Mouse (Mus musculus) embryonic facial prominence, embryonic 12.5 days (tissue): ENCODE measurements around the gene Tob2. TPM values are rescaled to one million over a fixed set of nuclear protein-coding genes. Genes with fewer than 3 reads are reported as not detected.
A peak's percentile ranks its signal among the peaks of the same experiment; 100 is the strongest.

ENCODE experiments used
- ATAC-seq: fragments of 200-750 bp; cut with Nextera tagmentation; 2 replicates; pipeline ENCODE4 v1.8.0; 2017; ENCODE audit not compliant: insufficient number of reproducible peaks, insufficient read depth, low FRiP score, low TSS enrichment
- H3K27ac ChIP-seq: fragments of 300-500 bp; sonication (generic); 2 replicates; pipeline ENCODE4 v1.5.1; 2016; ENCODE audit warnings: mild to moderate bottlenecking
- H3K27me3 ChIP-seq: fragments of 300-500 bp; sonication (generic); 2 replicates; pipeline ENCODE4 v1.6.1; 2016; ENCODE audit warnings: mild to moderate bottlenecking, moderate library complexity
- H3K36me3 ChIP-seq: fragments of 300-500 bp; sonication (generic); 2 replicates; pipeline ENCODE4 v1.6.1; 2016; ENCODE audit warnings: mild to moderate bottlenecking
- H3K4me1 ChIP-seq: fragments of 300-500 bp; sonication (generic); 2 replicates; pipeline ENCODE4 v1.6.1; 2016
- H3K4me2 ChIP-seq: fragments of 300-500 bp; sonication (generic); replicated peaks from 2 replicates; pipeline ENCODE4 v1.6.1; 2016; ENCODE audit warnings: mild to moderate bottlenecking, moderate library complexity
- H3K4me3 ChIP-seq: fragments of 300-500 bp; sonication (generic); 2 replicates; pipeline ENCODE4 v1.5.1; 2016; ENCODE audit warnings: mild to moderate bottlenecking
- H3K9ac ChIP-seq: fragments of 300-500 bp; sonication (generic); 2 replicates; pipeline ENCODE4 v1.6.1; 2016; ENCODE audit warnings: mild to moderate bottlenecking, moderate library complexity
- H3K9me3 ChIP-seq: fragments of 300-500 bp; sonication (generic); 2 replicates; pipeline ENCODE4 v1.6.1; 2016; ENCODE audit warnings: mild to moderate bottlenecking, moderate library complexity
- WGBS: fragments of 180-500 bp; shearing (Covaris S2); methylation state at CpG from one replicate; pipeline ENCODE4 v1.1.7; 2016; 5-methylcytosine and 5-hydroxymethylcytosine counted together
- polyA plus RNA-seq: library from polyadenylated mRNA; unstranded; fragments of >200 nt; fragmentation: Nextera tagmentation; extraction: Ambion mirVana; gene quantifications from 2 replicates; pipeline ENCODE4 v1.2.1, GENCODE M21; 2016

Tob2 gene
- polyA plus RNA-seq, 1 experiment from 2014 or later: 23.0 TPM

- H3K4me2 ChIP-seq: peak overlapping the region; percentile 65; the same call in 1 of the 2 replicates
These were observed 23.4 kb downstream of the Tob2 start for GRCm38 (mm10) chr15:81835007-81835880.

GRCm38 (mm10) chr15:81834171-81834841 lies 24.3 kb downstream of the Tob2 start:
- H3K9me3 ChIP-seq: no peaks in the 10 kb centered on the region
- no peak overlapping the region for H3K27ac ChIP-seq
- H3K4me1 ChIP-seq: peaks cover 20% of the 10 kb centered on the region
- H3K4me2 ChIP-seq: no peak overlapping the region
- WGBS: 49% methylated on average over 3 of the region's 3 CpGs
- no peak for ATAC-seq
- no peaks in the 10 kb centered on the region for H3K36me3 ChIP-seq
- H3K27me3 ChIP-seq: 0 out of 2 replicates have a peak, but pooled peaks cover 3% of the 10 kb centered on the region
- H3K4me3 ChIP-seq: no peak overlapping the region
- no peak overlapping the region; the same call in 1 of the 2 replicates for H3K9ac ChIP-seq

More at GRCm38 (mm10) chr15:81835007-81835880, 23.4 kb downstream of the Tob2 start:
- no peaks in the 10 kb centered on the region for H3K9me3 ChIP-seq
- no peak overlapping the region for H3K27ac ChIP-seq
- no peaks in the 10 kb centered on the region for H3K36me3 ChIP-seq
- ATAC-seq: no peak
- 0 out of 2 replicates have a peak, but pooled peaks cover 3% of the 10 kb centered on the region for H3K27me3 ChIP-seq
- no peak overlapping the region for H3K9ac ChIP-seq
- H3K4me1 ChIP-seq: peaks cover 20% of the 10 kb centered on the region
- no peak overlapping the region for H3K4me3 ChIP-seq
- WGBS: 66% methylated on average over 10 of the region's 10 CpGs

DNA sequence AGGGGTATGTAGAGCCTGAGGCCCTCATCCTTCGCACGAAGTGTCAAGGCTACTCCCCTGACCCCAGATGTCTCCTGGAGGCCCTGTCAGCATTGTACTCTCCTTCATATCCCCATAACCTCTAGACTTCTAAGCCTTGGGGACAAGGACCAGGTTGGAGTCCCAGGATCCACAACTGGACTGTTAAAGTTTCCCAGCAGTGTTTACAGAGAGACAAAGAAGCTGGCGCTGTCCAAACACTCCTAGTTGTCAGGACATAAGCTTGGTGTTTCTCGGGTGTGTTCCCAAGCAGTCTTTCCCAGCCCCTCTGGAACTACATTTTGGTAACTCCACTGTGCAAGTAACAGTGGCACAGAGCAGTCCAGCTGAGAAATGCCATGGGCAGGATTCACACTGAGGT lies 25.1 kb downstream of the Tob2 start:
- H3K4me1 ChIP-seq: peaks cover 20% of the 10 kb centered on the region
- H3K36me3 ChIP-seq: no peaks in the 10 kb centered on the region; the same call in 1 of the 2 replicates
- no peaks in the 10 kb centered on the region for H3K9me3 ChIP-seq
- no peak overlapping the region for H3K4me2 ChIP-seq
- ATAC-seq: no peak
- H3K9ac ChIP-seq: no peak overlapping the region
- no peak overlapping the region for H3K4me3 ChIP-seq
- no peak overlapping the region for H3K27ac ChIP-seq
- WGBS: 75% methylated on average over 4 of the region's 4 CpGs
- 0 out of 2 replicates have a peak, but pooled peaks cover 3% of the 10 kb centered on the region for H3K27me3 ChIP-seq

DNA sequence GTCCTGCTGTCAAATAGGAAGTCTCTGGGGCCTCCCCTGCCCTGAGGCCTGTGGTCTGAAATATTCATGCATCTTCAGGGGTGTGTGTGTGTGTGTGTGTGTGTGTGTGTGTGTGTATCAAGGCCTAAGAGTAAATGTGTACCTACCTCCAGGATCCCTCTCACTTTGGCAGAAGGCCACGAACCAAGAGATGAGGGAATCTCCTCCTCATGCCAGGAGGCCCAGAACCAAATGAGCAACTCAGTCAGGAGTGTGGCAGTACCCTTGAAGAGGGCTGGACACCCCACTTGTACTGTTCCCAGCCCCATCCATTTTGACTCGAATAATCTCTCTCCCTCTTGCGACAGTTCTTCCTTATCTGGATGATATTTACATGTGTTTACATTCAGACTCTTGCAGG lies 26.4 kb downstream of the Tob2 start:
- peaks cover 5% of the 10 kb centered on the region for H3K36me3 ChIP-seq
- H3K4me1 ChIP-seq: peaks cover 20% of the 10 kb centered on the region
- H3K27me3 ChIP-seq: 0 out of 2 replicates have a peak, but pooled peaks cover 3% of the 10 kb centered on the region
- no peak overlapping the region for H3K4me2 ChIP-seq
- ATAC-seq: no peak
- 94% methylated on average over 3 of the region's 3 CpGs for WGBS
- no peak overlapping the region for H3K27ac ChIP-seq
- no peak overlapping the region for H3K9ac ChIP-seq
- no peak overlapping the region for H3K4me3 ChIP-seq
- H3K9me3 ChIP-seq: no peaks in the 10 kb centered on the region

DNA sequence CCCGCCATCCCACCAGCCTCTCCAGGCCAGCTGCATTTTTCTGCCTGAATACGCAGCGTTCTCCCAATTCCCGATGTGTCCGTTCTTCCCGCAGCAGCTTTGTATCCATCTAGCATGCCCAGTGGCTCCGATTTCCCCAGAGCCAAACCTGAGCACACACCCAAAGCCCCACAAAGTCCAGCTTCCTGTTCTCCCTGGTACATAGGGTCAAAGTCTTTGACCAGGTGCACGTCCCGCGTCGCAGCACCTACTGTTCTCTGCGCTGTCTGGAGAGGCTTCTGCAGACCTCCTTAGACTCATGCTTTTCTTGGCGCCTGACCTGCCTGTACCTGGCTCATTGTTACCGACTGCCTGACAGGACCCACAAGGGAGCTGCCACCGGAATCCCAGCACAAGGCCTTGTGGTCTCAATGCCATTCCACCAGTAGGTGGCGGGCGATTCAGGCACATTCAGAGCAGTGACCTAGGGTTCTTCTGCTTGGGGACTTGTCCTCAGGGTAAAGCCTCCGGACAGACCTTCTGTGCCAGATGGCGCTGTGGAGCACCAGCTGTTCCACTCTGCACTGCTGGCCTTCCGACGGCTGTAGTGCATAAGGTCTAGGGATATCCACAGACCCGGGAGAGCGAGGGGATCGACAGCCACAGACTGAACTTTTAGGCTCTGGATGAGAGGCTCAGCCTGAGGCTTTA lies 27.3 kb downstream of the Tob2 start:
- H3K36me3 ChIP-seq: peaks cover 10% of the 10 kb centered on the region
- 0 out of 2 replicates have a peak, but pooled peaks cover 3% of the 10 kb centered on the region for H3K27me3 ChIP-seq
- 0 out of 2 replicates have a peak overlapping the region, but pooled peaks have one; percentile 8 for H3K27ac ChIP-seq
- ATAC-seq: 0 out of 2 replicates have a peak, but pooled peaks have one; percentile 60
- no peak overlapping the region for H3K9ac ChIP-seq
- no peak overlapping the region for H3K4me3 ChIP-seq
- no peaks in the 10 kb centered on the region for H3K9me3 ChIP-seq
- H3K4me2 ChIP-seq: peak overlapping the region; percentile 29
- 16% methylated on average over 24 of the region's 24 CpGs for WGBS
- H3K4me1 ChIP-seq: peaks cover 15% of the 10 kb centered on the region

DNA sequence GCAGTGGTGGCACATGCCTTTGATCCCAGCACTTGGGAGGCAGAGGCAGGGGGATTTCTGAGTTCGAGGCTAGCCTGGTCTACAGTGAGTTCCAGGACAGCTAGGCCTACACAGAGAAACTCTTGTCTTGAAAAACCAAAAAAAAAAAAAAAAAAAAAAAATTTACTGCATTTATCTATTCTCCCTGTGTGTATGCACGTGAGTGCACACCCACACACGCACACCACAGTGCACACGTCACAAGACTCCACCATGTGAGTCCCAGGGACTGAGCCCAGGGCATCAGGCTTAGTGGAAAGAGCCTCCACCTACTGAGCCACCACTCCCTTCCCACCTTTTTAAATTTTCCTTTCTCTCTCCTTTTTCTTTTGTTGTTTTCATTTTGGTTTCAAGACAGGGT lies 28.1 kb downstream of the Tob2 start:
- WGBS: 85% methylated on average over 4 of the region's 4 CpGs
- ATAC-seq: no peak

GRCm38 (mm10) chr15:81829208-81829580 lies 29.4 kb downstream of the Tob2 start:
- no peak overlapping the region for H3K4me2 ChIP-seq
- H3K27ac ChIP-seq: no peak overlapping the region
- no peak overlapping the region for H3K4me3 ChIP-seq
- peaks cover 24% of the 10 kb centered on the region for H3K36me3 ChIP-seq
- no peaks in the 10 kb centered on the region for H3K9me3 ChIP-seq
- ATAC-seq: no peak
- peaks cover 5% of the 10 kb centered on the region; the same call in 1 of the 2 replicates for H3K4me1 ChIP-seq
- no peak overlapping the region for H3K9ac ChIP-seq
- no peaks in the 10 kb centered on the region for H3K27me3 ChIP-seq
- WGBS: 80% methylated on average over 2 of the region's 2 CpGs

More for the DNA sequence above, 28.1 kb downstream of the Tob2 start:
- H3K4me1 ChIP-seq: peaks cover 8% of the 10 kb centered on the region; the same call in 1 of the 2 replicates
- no peaks in the 10 kb centered on the region for H3K9me3 ChIP-seq
- H3K4me2 ChIP-seq: no peak overlapping the region
- H3K4me3 ChIP-seq: no peak overlapping the region
- 0 out of 2 replicates have a peak, but pooled peaks cover 2% of the 10 kb centered on the region for H3K27me3 ChIP-seq
- no peak overlapping the region for H3K9ac ChIP-seq
- H3K36me3 ChIP-seq: peaks cover 17% of the 10 kb centered on the region
- H3K27ac ChIP-seq: no peak overlapping the region

GRCm38 (mm10) chr15:81828426-81829207 lies 30.0 kb downstream of the Tob2 start:
- Histone ChIP-seq H3K27ac (no peak overlapping the region), H3K9ac (no peak overlapping the region), H3K27me3 (no peaks in the 10 kb centered on the region), H3K4me2 (no peak overlapping the region), H3K36me3 (peaks cover 29% of the 10 kb centered on the region), H3K9me3 (no peaks in the 10 kb centered on the region), H3K4me1 (peaks cover 3% of the 10 kb centered on the region; the same call in 1 of the 2 replicates), H3K4me3 (no peak overlapping the region)
- WGBS: 90% methylated on average over 7 of the region's 7 CpGs
- ATAC-seq: no peak

GRCm38 (mm10) chr15:81824832-81825231 lies 33.8 kb downstream of the Tob2 start:
- Histone ChIP-seq H3K4me2 (no peak overlapping the region), H3K9me3 (no peaks in the 10 kb centered on the region), H3K4me3 (no peak overlapping the region), H3K27me3 (no peaks in the 10 kb centered on the region), H3K36me3 (peaks cover 51% of the 10 kb centered on the region), H3K4me1 (no peaks in the 10 kb centered on the region), H3K9ac (no peak overlapping the region), H3K27ac (no peak overlapping the region)
- no peak for ATAC-seq
- WGBS: 83% methylated on average over 3 of the region's 3 CpGs

DNA sequence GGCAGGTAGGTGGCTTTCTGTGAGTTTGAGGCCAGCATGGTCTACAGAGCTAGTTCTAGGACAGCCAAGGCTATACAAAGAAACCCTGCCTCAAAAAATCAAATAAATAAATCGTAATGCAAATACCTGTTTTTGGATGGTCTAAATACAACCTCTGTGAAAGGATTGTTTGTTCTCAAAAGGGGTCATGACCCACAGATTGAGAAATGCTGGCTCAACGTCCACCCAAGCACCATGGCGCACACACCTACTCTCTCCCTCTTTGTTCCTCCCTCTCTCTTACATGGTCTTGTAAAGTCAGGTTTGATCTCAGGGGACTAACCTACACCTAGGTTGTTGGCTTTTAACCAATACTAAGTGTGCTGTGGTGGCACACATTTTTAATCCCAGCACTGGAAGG lies 36.0 kb downstream of the Tob2 start:
- H3K36me3 ChIP-seq: peaks cover 56% of the 10 kb centered on the region
- no peaks in the 10 kb centered on the region for H3K9me3 ChIP-seq
- WGBS: 80% methylated on average over 3 of the region's 3 CpGs
- no peaks in the 10 kb centered on the region for H3K27me3 ChIP-seq
- no peak overlapping the region for H3K4me3 ChIP-seq
- H3K4me1 ChIP-seq: no peaks in the 10 kb centered on the region
- ATAC-seq: no peak
- no peak overlapping the region for H3K4me2 ChIP-seq
- no peak overlapping the region for H3K9ac ChIP-seq
- no peak overlapping the region for H3K27ac ChIP-seq

DNA sequence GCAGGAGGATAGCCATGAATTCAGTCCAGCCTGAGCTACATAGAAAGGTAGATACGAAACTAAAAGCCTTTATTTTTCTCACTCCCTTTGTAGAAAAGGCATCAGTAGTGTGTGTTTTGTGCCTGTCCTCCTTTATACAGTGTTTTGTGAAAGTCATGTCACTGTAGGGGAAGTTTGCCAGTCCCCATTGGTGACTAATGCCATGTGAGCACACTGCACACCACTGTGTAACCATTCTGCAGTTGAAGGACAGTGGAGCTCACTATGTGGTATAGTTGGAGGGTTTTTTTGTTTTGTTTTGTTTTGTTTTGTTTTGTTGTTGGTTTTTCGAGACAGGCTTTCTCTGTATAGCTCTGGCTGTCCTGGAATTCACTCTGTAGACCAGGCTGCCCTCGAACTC lies 40.2 kb downstream of the Tob2 start:
- Histone ChIP-seq H3K4me1 (peaks cover 5% of the 10 kb centered on the region), H3K4me3 (no peak overlapping the region), H3K9me3 (no peaks in the 10 kb centered on the region), H3K36me3 (peaks cover 45% of the 10 kb centered on the region), H3K9ac (no peak overlapping the region), H3K27me3 (no peaks in the 10 kb centered on the region), H3K4me2 (no peak overlapping the region), H3K27ac (no peak overlapping the region)
- 92% methylated on average over 3 of the region's 3 CpGs for WGBS
- ATAC-seq: no peak
